Mouse (Mus musculus): ENCODE data around the gene Ifitm3.
"Not testable (repeated sequence)": the region's sequence is repeated elsewhere in the genome, so short reads cannot be mapped to it uniquely, and the experiment has no call there.

- not testable (repeated sequence) for TF ChIP-seq CTCF (IDR thresholded peaks at IDR 0.05); EP300 (IDR thresholded peaks at IDR 0.05; ENCODE audit: insufficient read depth, low read depth, low read length)
Observed at GRCm38 (mm10) chr7:141017824-141018223, 7.3 kb upstream of the Ifitm3 start, which contains the start of gene Ifitm6.

Measured in heart, adult 2 months (tissue).